Mouse (Mus musculus) retina, adult 2 months (tissue): ENCODE results near the gene Adk.
"Not testable (repeated sequence)": the region's sequence is repeated elsewhere in the genome, so short reads cannot be mapped to it uniquely, and the experiment has no call there.

ENCODE experiments used
- DNase-seq: peaks from one replicate; pipeline ENCODE4 v3.0.0-alpha.2; 2012; ENCODE audit warnings: low read depth, low spot score

Gene Adk

DNA sequence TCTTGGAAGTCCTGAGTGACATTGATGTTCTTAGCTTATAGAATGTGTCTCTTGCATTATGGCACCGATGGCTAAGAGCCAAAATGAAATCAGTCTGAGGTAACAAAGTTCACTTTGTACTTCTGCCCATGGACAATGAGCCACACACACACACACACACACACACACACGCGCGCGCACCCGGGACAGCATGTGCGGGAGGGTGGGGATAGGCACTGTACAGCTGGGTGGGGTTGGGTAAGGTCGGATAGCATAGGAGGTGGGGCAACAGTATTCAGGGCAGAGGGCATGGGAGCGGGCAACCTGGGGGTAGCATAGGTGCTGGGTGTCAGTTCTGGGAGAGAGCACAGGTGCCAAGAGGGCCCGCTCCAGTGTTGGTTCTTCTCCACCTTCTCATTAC lies 432.3 kb downstream of the Adk start:
- no peak for DNase-seq

DNA sequence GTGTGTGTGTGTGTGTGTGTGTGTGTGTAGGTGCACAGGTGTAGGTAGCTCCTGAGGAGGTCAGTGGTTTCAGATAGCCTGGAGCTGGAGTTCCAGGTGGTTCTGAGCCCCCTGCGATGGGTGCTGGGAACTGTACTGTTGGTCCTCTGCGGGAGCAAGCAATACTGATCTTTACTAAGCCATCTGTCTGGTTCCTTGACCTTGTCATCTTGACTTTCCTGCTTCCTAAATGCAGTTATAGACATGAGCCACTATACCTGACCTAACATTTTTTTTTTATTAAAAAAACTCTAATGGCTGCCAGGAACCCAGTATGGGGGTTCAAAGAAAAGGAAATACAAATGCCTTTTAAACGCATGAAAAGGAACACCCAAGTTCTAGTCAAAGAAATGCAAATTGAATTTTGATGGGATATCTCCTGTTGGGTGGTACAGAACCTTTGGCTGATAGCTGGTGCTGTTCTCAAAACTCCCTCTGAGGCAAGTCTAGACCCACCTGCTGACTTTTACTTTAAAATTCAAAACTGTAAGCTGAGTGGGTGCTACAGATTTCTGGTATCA lies 433.7 kb downstream of the Adk start:
- no peak for DNase-seq

DNA sequence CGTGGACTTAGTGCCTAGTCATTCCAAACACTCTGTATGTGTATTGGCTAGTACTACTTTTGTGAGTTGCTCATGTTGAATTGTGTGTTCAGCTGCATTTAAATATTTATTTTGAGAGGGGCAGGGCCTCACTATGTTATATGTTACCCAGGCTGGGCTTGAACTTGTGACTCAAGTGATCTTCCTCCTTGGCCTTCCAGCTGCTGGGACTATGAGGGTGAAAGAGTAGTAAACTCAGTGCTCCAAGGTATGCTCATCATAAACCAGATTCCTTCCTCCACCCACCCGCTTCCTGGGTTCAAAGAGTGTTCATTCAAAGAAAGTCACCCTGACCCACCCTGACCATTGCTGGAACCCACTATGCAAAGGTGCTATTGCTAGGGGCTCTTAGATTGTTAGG lies 434.8 kb downstream of the Adk start:
- DNase-seq: not testable (repeated sequence)

DNA sequence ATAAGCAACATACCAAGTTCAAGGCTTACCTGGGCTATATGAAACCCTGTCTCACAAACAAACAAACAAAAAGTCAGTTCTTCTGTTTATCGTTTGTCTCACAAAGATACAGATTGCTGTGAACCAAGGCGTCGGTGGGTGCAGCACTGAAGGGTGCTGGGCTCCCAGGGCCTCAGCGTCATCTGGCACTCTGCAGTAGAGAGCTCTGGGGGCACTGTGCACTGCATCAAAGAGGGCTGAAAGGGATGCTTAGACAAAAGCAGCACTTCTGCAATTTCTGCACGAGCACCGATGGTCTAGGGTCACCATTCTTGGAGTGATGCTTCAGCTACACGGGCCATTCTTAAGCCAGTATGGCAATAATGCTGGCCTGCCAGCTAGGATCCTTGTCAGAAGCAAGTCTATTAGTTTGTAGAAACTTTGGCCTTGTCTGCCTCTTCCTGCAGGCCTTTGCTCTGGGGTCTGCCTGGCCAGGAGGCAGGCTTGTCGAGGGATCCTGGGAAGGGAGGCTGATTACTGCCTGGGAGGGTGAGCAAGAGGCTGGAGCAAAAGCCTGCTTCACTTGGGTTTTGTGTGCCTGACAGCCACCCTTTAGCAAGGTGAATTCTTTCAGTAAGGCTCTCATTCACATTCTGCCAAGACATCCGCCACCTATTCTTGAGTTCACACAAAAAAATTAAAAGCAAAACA lies 436.2 kb downstream of the Adk start:
- not testable (repeated sequence) for DNase-seq

DNA sequence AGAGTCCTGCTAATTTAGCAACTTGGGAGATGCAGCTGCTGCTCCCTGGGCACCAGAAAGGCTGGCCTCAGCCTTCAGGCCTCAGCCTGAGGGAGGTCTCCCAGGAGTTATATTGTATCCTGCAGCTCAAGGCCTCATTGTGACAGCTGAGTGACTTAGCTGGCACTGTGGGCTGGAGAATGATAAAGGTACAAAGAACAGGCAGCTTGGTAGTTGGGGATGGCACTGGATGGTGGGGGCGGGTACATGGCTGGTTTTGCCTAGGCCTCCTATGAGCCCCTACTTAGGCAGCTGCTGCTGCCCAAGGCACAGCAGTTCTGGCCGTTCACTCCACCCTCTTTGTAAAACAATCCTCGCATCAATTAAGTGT lies 436.7 kb downstream of the Adk start:
- no peak for DNase-seq

DNA sequence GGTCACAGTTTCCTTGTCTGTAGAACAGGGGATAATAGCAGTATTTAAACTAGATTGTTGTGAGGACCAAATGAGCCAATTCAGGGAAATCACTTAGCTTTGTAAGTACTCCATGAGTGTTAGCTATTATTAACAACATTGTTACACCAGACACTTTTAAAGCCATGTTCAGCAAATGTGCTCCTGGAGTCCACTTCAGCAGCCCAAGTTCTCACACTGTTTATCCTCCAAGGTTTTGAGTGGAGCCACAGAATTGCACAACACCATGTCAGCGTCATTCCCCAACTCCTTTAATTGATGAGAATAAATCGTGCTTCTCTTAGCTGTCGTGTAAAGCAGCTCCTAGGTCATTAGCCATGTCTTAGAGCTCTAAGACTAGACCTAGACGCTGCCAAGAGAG lies 437.8 kb downstream of the Adk start:
- no peak for DNase-seq
